8 mouse cellular contexts compared by ENCODE assay signal in the genomic region with DNA sequence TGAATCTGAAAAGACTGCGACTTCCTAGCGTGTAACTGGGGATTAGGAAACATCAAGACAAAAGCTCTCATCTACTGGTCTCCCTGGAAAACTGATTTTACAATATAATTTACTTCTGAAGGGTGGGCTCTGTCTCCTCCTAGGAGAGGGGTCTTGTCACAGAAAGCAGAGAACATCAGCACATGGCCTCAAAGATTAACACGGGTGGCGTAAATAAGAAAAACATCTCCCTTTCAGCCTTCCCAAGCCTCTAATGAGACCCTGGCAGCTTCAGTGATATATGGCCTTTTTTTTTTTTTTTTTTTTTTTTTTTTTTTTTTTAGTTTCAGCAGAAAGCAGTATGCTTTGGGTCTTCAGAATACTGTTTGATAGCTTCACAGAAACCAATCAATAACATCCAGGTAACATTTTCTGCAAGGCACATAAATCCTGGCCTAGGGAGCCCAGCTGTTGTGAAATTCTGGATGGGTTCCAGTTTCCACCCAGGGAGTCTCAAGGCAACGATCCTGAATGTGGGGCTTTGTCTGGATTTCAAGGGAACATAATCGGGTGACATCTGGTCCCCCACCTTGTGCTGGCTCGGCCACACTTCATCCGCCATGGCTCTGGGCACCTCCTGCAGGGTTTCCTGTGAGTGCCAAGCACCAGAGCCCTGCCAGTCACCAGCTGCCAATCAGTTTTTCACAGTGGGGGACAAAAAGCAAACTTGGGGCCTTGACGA.
DNase-seq lines count a peak whose midpoint lies in the region; ATAC-seq and TF ChIP-seq lines count a peak whose summit lies in the region.

No protein-coding gene starts in this region.

- peak; percentile 2 for DNase-seq in ovary, adult 18-20 months (ENCODE audit: low spot score)
- no peak for DNase-seq in ovary, postnatal 10 days (ENCODE audit: low spot score)
- peak; percentile 91 to 94 for DNase-seq in cerebellum, postnatal 14 days
- peak; percentile 7 for DNase-seq in gastrocnemius, postnatal 10 days
- peak; percentile 30 to 46 for DNase-seq in kidney, postnatal 4 days
- DNase-seq in urinary bladder, postnatal 14 days (ENCODE audit: low spot score) = no peak

- H3K4me3 ChIP-seq in olfactory bulb, adult 2 months (ENCODE audit: insufficient read depth, low read depth, low read length) = no peak overlapping the region

- ATAC-seq in granulocyte monocyte progenitor cell, adult 5-6 weeks (replicated peaks; ENCODE audit: poor library complexity, severe bottlenecking) = no peak

- no peak for TF ChIP-seq POLR2A in olfactory bulb, adult 2 months (IDR thresholded peaks at IDR 0.05; ENCODE audit: insufficient read depth, low read depth, low read length)

- TF ChIP-seq CTCF in olfactory bulb, adult 2 months (IDR thresholded peaks at IDR 0.05; ENCODE audit: insufficient read depth, low read depth, low read length) = no peak

- 15% methylated on average over 9 of the region's 9 CpGs for WGBS in olfactory bulb, adult 2 months

- H3K4me1 ChIP-seq in olfactory bulb, adult 2 months (ENCODE audit: control insufficient read depth, insufficient read depth, low read length) = peaks cover 11% of the 10 kb centered on the region

- peak overlapping the region; percentile 63 for H3K27ac ChIP-seq in olfactory bulb, adult 2 months (ENCODE audit: insufficient read depth, low read depth, low read length)

Comparison
In these comparisons a context has a peak if more than half of its experiments do, and no peak if none do; other contexts are left out.
1. DNase-seq: peak in ovary, adult 18-20 months (single experiment), cerebellum, postnatal 14 days (2 of 2), gastrocnemius, postnatal 10 days (single experiment) and kidney, postnatal 4 days (2 of 2); none in ovary, postnatal 10 days (single experiment) and urinary bladder, postnatal 14 days (single experiment).